In the genomic region with DNA sequence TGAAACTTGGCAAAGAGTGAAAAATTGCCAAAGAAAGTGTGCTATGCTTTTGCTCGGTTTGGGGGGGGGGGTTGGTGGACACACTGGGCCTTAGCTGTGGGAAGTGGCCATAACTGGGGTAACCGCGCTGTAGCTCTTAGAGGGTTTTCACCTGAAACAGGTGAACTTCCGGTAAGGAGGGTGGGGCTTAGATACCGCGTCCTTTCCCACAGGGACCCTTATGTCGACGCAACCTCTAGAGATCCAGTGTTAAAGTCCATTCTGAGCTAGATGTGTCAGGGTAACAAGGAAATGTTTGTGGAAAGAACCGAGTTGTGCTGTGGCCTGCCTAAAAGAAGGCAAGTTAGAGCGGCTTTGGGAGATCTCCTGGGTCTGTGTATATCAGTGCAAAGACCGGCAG, we compare ENCODE assay signal across 9 mouse cellular contexts. TPM values are rescaled to one million over a fixed set of nuclear protein-coding genes. Genes with fewer than 3 reads are reported as not detected.
DNase-seq lines count a peak whose midpoint lies in the region; ATAC-seq and TF ChIP-seq lines count a peak whose summit lies in the region.
"Had no signal": no experiment of that assay in that cellular context is flagged by ENCODE, and none has a peak within 500 bp of the region (broad histone marks: within the 10 kb centered on the region; RNA-seq: fewer than 3 reads in every experiment).

No protein-coding gene starts in this region.

- no peak overlapping the region for H3K27ac ChIP-seq in heart, embryonic 16.5 days (ENCODE audit: low read length)
- no peak overlapping the region for H3K27ac ChIP-seq in hindbrain, embryonic 11.5 days (ENCODE audit: low read depth, low read length)
- H3K27ac ChIP-seq in lung, postnatal 0 days (ENCODE audit: low read length), result peak overlapping the region; percentile 93

- H3K9me3 ChIP-seq in heart, embryonic 16.5 days (replicated peaks; ENCODE audit: control insufficient read depth, low read length), result no peaks in the 10 kb centered on the region
- H3K9me3 ChIP-seq in G1E (replicated peaks), result no peaks in the 10 kb centered on the region
- no peaks in the 10 kb centered on the region for H3K9me3 ChIP-seq in hindbrain, embryonic 11.5 days (ENCODE audit: control insufficient read depth, low read length)
- no peaks in the 10 kb centered on the region for H3K9me3 ChIP-seq in lung, postnatal 0 days (ENCODE audit: low read length)

- H3K36me3 ChIP-seq in heart, embryonic 16.5 days (ENCODE audit: control insufficient read depth, insufficient read depth), result peaks cover 14% of the 10 kb centered on the region
- H3K36me3 ChIP-seq in G1E (replicated peaks), result peaks cover 57% of the 10 kb centered on the region
- no peaks in the 10 kb centered on the region for H3K36me3 ChIP-seq in hindbrain, embryonic 11.5 days (ENCODE audit: control insufficient read depth, insufficient read depth, low read length)
- H3K36me3 ChIP-seq in lung, postnatal 0 days (ENCODE audit: insufficient read depth, low read length), result peaks cover 10% of the 10 kb centered on the region; the same call in 1 of the 2 replicates

- peak overlapping the region; percentile 86 for H3K4me3 ChIP-seq in heart, embryonic 16.5 days (ENCODE audit: low read length)
- H3K4me3 ChIP-seq in G1E (ENCODE audit: low read depth, low read length), result peak overlapping the region; percentile 79
- peak overlapping the region; percentile 67 for H3K4me3 ChIP-seq in hindbrain, embryonic 11.5 days (ENCODE audit: low read depth, low read length)
- peak overlapping the region; percentile 81 for H3K4me3 ChIP-seq in lung, postnatal 0 days (ENCODE audit: low read depth, low read length)

- TF ChIP-seq CTCF in G1E (IDR thresholded peaks at IDR 0.05; ENCODE audit: low read depth, low read length), result no peak
- TF ChIP-seq CTCF in lung, postnatal 0 days (IDR thresholded peaks at IDR 0.05), result no peak

- ATAC-seq in heart, embryonic 16.5 days (replicated peaks; ENCODE audit: extremely low read depth, insufficient read depth, low FRiP score), result no peak
- ATAC-seq in G1E (ENCODE audit: extremely low read depth, insufficient number of reproducible peaks, low FRiP score, poor library complexity, severe bottlenecking), result no peak
- no peak for ATAC-seq in hindbrain, embryonic 11.5 days (ENCODE audit: low FRiP score)
- 0 out of 2 replicates have a peak, but pooled peaks have one; percentile 14 for ATAC-seq in lung, postnatal 0 days

- peak overlapping the region; percentile 88 for H3K9ac ChIP-seq in heart, embryonic 16.5 days (ENCODE audit: low read length)
- no peak overlapping the region for H3K9ac ChIP-seq in hindbrain, embryonic 11.5 days (ENCODE audit: low read depth, low read length)
- peak overlapping the region; percentile 72 for H3K9ac ChIP-seq in lung, postnatal 0 days (replicated peaks; ENCODE audit: low read depth)

- no peak for DNase-seq in heart, adult 9 months (ENCODE audit: low spot score in 2 of 2)
- no peak for DNase-seq in G1E (ENCODE audit: low spot score)
- no peak for DNase-seq in hindbrain, embryonic 11.5 days (ENCODE audit: low spot score)
- peak; percentile 77 for DNase-seq in lung, postnatal 0 days (ENCODE audit: low spot score)
- no peak for DNase-seq in c-Kit-positive CD71-positive TER-119-positive erythroid progenitor cells, embryonic 14.5 days (ENCODE audit: low spot score)
- DNase-seq in urinary bladder, postnatal 14 days (ENCODE audit: low spot score), result no peak
- no peak for DNase-seq in adrenal gland, adult 2 months

- 16% methylated on average over 11 of the region's 11 CpGs for WGBS in heart, embryonic 16.5 days
- 19% methylated on average over 11 of the region's 11 CpGs for WGBS in hindbrain, embryonic 11.5 days
- WGBS in lung, postnatal 0 days, result 14% methylated on average over 11 of the region's 11 CpGs

- no peak for TF ChIP-seq EP300 in lung, postnatal 0 days (IDR thresholded peaks at IDR 0.05)

- H3K4me1 ChIP-seq in heart, embryonic 16.5 days (ENCODE audit: control insufficient read depth, insufficient read depth, low read length), result peaks cover 22% of the 10 kb centered on the region
- H3K4me1 ChIP-seq in G1E (ENCODE audit: insufficient read depth, low read depth, low read length), result peaks cover 48% of the 10 kb centered on the region
- 0 out of 2 replicates have a peak, but pooled peaks cover 8% of the 10 kb centered on the region for H3K4me1 ChIP-seq in hindbrain, embryonic 11.5 days (replicated peaks; ENCODE audit: control insufficient read depth, insufficient read depth, low read length)
- H3K4me1 ChIP-seq in lung, postnatal 0 days (ENCODE audit: insufficient read depth, low read depth, low read length), result peaks cover 5% of the 10 kb centered on the region; the same call in 1 of the 2 replicates

- H3K4me2 ChIP-seq in heart, embryonic 16.5 days (ENCODE audit: low read depth, low read length), result peak overlapping the region; percentile 81
- H3K4me2 ChIP-seq in hindbrain, embryonic 11.5 days (replicated peaks; ENCODE audit: low read depth, low read length), result peak overlapping the region; percentile 97; the same call in 1 of the 2 replicates
- H3K4me2 ChIP-seq in lung, postnatal 0 days (replicated peaks; ENCODE audit: low read depth, low read length), result peak overlapping the region; percentile 85

- H3K27me3 ChIP-seq in heart, embryonic 16.5 days (ENCODE audit: control insufficient read depth, insufficient read depth, low read length), result no peaks in the 10 kb centered on the region
- peaks cover 3% of the 10 kb centered on the region; the same call in 1 of the 2 replicates for H3K27me3 ChIP-seq in G1E (ENCODE audit: insufficient read depth, low read length)
- H3K27me3 ChIP-seq in hindbrain, embryonic 11.5 days (ENCODE audit: control insufficient read depth, insufficient read depth, low read length), result peaks cover 17% of the 10 kb centered on the region
- H3K27me3 ChIP-seq in lung, postnatal 0 days (replicated peaks; ENCODE audit: insufficient read depth, low read length), result no peaks in the 10 kb centered on the region
- H3K27me3 ChIP-seq: Patski had no signal

RNA-seq across cellular contexts. Expression of a gene that starts 1.0 kb away (rescaled TPM):
- polyA plus RNA-seq in heart, embryonic 16.5 days (2015; fragmentation: Nextera tagmentation; extraction: Ambion mirVana), result 17.7 and 18.2 TPM in 2 replicates
- 9.3 and 10.2 TPM in 2 replicates for total RNA-seq in G1E (2014; fragmentation: Nextera tagmentation)
- 8.0 and 10.5 TPM in 2 replicates for total RNA-seq in G1E (2017)
- polyA plus RNA-seq in G1E (2012), result 18.1 and 22.5 TPM in 2 replicates
- polyA plus RNA-seq in hindbrain, embryonic 11.5 days (2014; fragmentation: Nextera tagmentation; extraction: Ambion mirVana), result 3.8 and 5.4 TPM in 2 replicates
- 66.0 and 70.1 TPM in 2 replicates for polyA plus RNA-seq in lung, postnatal 0 days (2015; fragmentation: Nextera tagmentation; extraction: Ambion mirVana)
- 10 to 100 TPM in 1 of 2 experiments, 1 to 10 TPM in 1; 7.6 to 13.1 TPM for total RNA-seq in adrenal gland, adult 2 months (2021)
- 24.4 and 29.5 TPM in 2 replicates for polyA plus RNA-seq in adrenal gland, adult 2 months (2012; rRNA removed)

RNA-seq across cellular contexts. Expression of a gene that starts 10.3 kb away (rescaled TPM):
- 26.2 and 28.3 TPM in 2 replicates for polyA plus RNA-seq in heart, embryonic 16.5 days (2015; fragmentation: Nextera tagmentation; extraction: Ambion mirVana)
- total RNA-seq in G1E (2014; fragmentation: Nextera tagmentation) (6.2 and 6.6 TPM in 2 replicates), G1E (2017) (16.8 and 18.7 TPM in 2 replicates)
- 33.0 and 37.5 TPM in 2 replicates for polyA plus RNA-seq in G1E (2012)
- 17.9 and 21.3 TPM in 2 replicates for polyA plus RNA-seq in hindbrain, embryonic 11.5 days (2014; fragmentation: Nextera tagmentation; extraction: Ambion mirVana)
- polyA plus RNA-seq in lung, postnatal 0 days (2015; fragmentation: Nextera tagmentation; extraction: Ambion mirVana), result 18.2 and 19.9 TPM in 2 replicates
- total RNA-seq in adrenal gland, adult 2 months (2021), result 10 to 100 TPM; 15.8 to 20.7 TPM
- 43.9 and 61.6 TPM in 2 replicates for polyA plus RNA-seq in adrenal gland, adult 2 months (2012; rRNA removed)

RNA-seq across cellular contexts. Expression of a gene that starts 11.4 kb away (rescaled TPM):
- 18.9 and 22.1 TPM in 2 replicates for polyA plus RNA-seq in heart, embryonic 16.5 days (2015; fragmentation: Nextera tagmentation; extraction: Ambion mirVana)
- total RNA-seq in G1E (2014; fragmentation: Nextera tagmentation), result not detected in 2 replicates
- total RNA-seq in G1E (2017), result 0.17 and 0.33 TPM in 2 replicates
- polyA plus RNA-seq in G1E (2012), result 0.02 and 0.04 TPM in 2 replicates
- 12.2 and 12.9 TPM in 2 replicates for polyA plus RNA-seq in hindbrain, embryonic 11.5 days (2014; fragmentation: Nextera tagmentation; extraction: Ambion mirVana)
- 17.5 and 17.9 TPM in 2 replicates for polyA plus RNA-seq in lung, postnatal 0 days (2015; fragmentation: Nextera tagmentation; extraction: Ambion mirVana)
- total RNA-seq in adrenal gland, adult 2 months (2021), result 10 to 100 TPM; 53.7 to 64.2 TPM
- 110 and 114 TPM in 2 replicates for polyA plus RNA-seq in adrenal gland, adult 2 months (2012; rRNA removed)

RNA-seq across cellular contexts. Expression of a gene that starts 33.4 kb away (rescaled TPM):
- polyA plus RNA-seq in heart, embryonic 16.5 days (2015; fragmentation: Nextera tagmentation; extraction: Ambion mirVana), result 0.17 and 1.7 TPM in 2 replicates
- total RNA-seq in G1E (2014; fragmentation: Nextera tagmentation) (1.1 TPM in 1 of 2 replicates, not detected in the other), G1E (2017) (0.16 and 0.17 TPM in 2 replicates)
- 0.33 and 0.35 TPM in 2 replicates for polyA plus RNA-seq in G1E (2012)
- 0.09 TPM in 1 of 2 replicates, not detected in the other for polyA plus RNA-seq in hindbrain, embryonic 11.5 days (2014; fragmentation: Nextera tagmentation; extraction: Ambion mirVana)
- 0.57 and 0.68 TPM in 2 replicates for polyA plus RNA-seq in lung, postnatal 0 days (2015; fragmentation: Nextera tagmentation; extraction: Ambion mirVana)
- total RNA-seq in adrenal gland, adult 2 months (2021), result under 1 TPM in 1 of 2 experiments, not detected in 1; 0.35 TPM
- polyA plus RNA-seq in adrenal gland, adult 2 months (2012; rRNA removed), result 0.13 and 0.47 TPM in 2 replicates

RNA-seq across cellular contexts. Expression of a gene that starts 59.6 kb away (rescaled TPM):
- 36.8 and 43.1 TPM in 2 replicates for polyA plus RNA-seq in heart, embryonic 16.5 days (2015; fragmentation: Nextera tagmentation; extraction: Ambion mirVana)
- total RNA-seq in G1E (2014; fragmentation: Nextera tagmentation) (35.9 and 67.9 TPM in 2 replicates), G1E (2017) (8.2 and 18.1 TPM in 2 replicates)
- 53.1 and 54.9 TPM in 2 replicates for polyA plus RNA-seq in G1E (2012)
- 15.5 and 16.4 TPM in 2 replicates for polyA plus RNA-seq in hindbrain, embryonic 11.5 days (2014; fragmentation: Nextera tagmentation; extraction: Ambion mirVana)
- 17.0 and 19.4 TPM in 2 replicates for polyA plus RNA-seq in lung, postnatal 0 days (2015; fragmentation: Nextera tagmentation; extraction: Ambion mirVana)
- 10 to 100 TPM; 70.6 to 85.9 TPM for total RNA-seq in adrenal gland, adult 2 months (2021)
- polyA plus RNA-seq in adrenal gland, adult 2 months (2012; rRNA removed), result 158 and 165 TPM in 2 replicates

Comparison
In these comparisons a context has a peak if more than half of its experiments do, and no peak if none do; other contexts are left out.
1. RNA of a gene that starts 11.4 kb away (polyA plus RNA-seq): 110 to 114 TPM in adrenal gland, adult 2 months, 18.9 to 22.1 TPM in heart, embryonic 16.5 days, 17.5 to 17.9 TPM in lung, postnatal 0 days and 12.2 to 12.9 TPM in hindbrain, embryonic 11.5 days; 0.02 to 0.04 TPM in G1E; every median in the first group is over 10 times any median in the second.
2. Peak in every context shown above with its lines, with median percentiles within 50 percentile points of each other: H3K4me2 ChIP-seq and H3K4me3 ChIP-seq.